Mouse (Mus musculus) testis, adult 2 months (tissue): ENCODE results near the gene Ggn.

Experiments
- CTCF ChIP-seq: fragments of 200-500 bp; IDR thresholded peaks from 2 replicates; pipeline ENCODE4 v1.5.1; 2012; ENCODE audit warnings: low read depth, mild to moderate bottlenecking, inconsistent platforms, low read length, moderate library complexity; ENCODE audit not compliant: control insufficient read depth, insufficient read depth, insufficient replicate concordance
- POLR2A ChIP-seq: fragments of 200-500 bp; IDR thresholded peaks from 2 replicates; pipeline ENCODE4 v1.6.1; 2012; ENCODE audit warnings: low read depth, mild to moderate bottlenecking, inconsistent platforms, low read length, moderate library complexity; ENCODE audit not compliant: control insufficient read depth

DNA sequence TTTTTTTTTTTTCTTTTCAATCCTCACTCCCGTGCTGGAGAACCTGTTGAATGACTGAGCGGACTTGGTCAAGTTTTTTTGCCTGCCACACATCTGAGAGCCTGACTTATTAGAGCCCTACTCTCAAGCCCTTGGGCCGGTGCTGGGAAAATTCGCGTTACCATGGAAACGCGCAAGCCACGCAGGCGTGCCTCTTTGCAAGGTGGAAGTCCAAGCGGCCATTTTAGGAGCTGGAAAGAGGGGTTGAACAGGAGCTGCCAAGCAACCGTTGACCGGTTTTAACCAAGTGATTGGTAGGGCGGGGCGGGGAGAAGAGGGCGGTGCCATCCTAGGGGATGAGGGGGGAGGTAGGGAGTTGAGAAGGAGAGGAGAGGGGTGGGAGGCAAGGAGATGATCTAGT lies 44.8 kb downstream of the Ggn start:
- TF ChIP-seq POLR2A = peak; percentile 28; the same call in 1 of the 2 replicates
- no peak for TF ChIP-seq CTCF
